Mouse (Mus musculus) MEL (cell line): Measurements from ENCODE around the gene Tmtc2. TPM values are rescaled to one million over a fixed set of nuclear protein-coding genes. Genes with fewer than 3 reads are reported as not detected.

Experiments used
- DNase-seq: peaks from one replicate; pipeline ENCODE4 v3.0.0; 2011; ENCODE audit warnings: low read depth, low spot score
- H3K27ac ChIP-seq: 2 replicates; pipeline ENCODE4 v1.5.1; 2012; ENCODE audit warnings: low read depth, mild to moderate bottlenecking, control low read depth, low read length, moderate library complexity; ENCODE audit not compliant: control insufficient read depth
- H3K27me3 ChIP-seq, 2 experiments: fragments of 150-350 bp in 1 of 2; sonication (generic) in 1 of 2; 2 replicates each; pipeline ENCODE4 v1.6.1; 2012; ENCODE audit warnings: low read length in 2 of 2, mild to moderate bottlenecking in 2 of 2, improper control_type of control experiment in 1 of 2, moderate library complexity in 1 of 2; ENCODE audit not compliant: insufficient read depth in 2 of 2, control insufficient read depth in 1 of 2
- H3K36me3 ChIP-seq, 2 experiments: 2 replicates each; pipeline ENCODE4 v1.6.1; 2012 to 2014; ENCODE audit warnings: low read length in 2 of 2, improper control_type of control experiment in 1 of 2, inconsistent platforms in 1 of 2, mild to moderate bottlenecking in 1 of 2; ENCODE audit not compliant: insufficient read depth in 2 of 2, control insufficient read depth in 1 of 2
- H3K4me1 ChIP-seq, 2 experiments: fragments of 150-350 bp in 1 of 2; sonication (generic) in 1 of 2; 2 replicates each; pipeline ENCODE4 v1.6.1; 2012; ENCODE audit warnings: low read length in 2 of 2, improper control_type of control experiment in 1 of 2, mild to moderate bottlenecking in 1 of 2; ENCODE audit not compliant: insufficient read depth in 2 of 2, control insufficient read depth in 1 of 2
- H3K4me3 ChIP-seq, 2 experiments: fragments of 150-350 bp in 1 of 2; sonication (generic) in 1 of 2; 2 replicates each; pipeline ENCODE4 v1.5.1; 2012; ENCODE audit warnings: low read depth in 2 of 2, low read length in 2 of 2, mild to moderate bottlenecking in 2 of 2, moderate library complexity in 2 of 2, control low read depth in 1 of 2, improper control_type of control experiment in 1 of 2; ENCODE audit not compliant: control insufficient read depth in 1 of 2, insufficient read depth in 1 of 2
- H3K79me2 ChIP-seq: 2 replicates; pipeline ENCODE4 v1.6.1; 2012; ENCODE audit warnings: mild to moderate bottlenecking, low read length, moderate library complexity; ENCODE audit not compliant: control insufficient read depth, poor library complexity, insufficient read depth
- H3K9ac ChIP-seq: 2 replicates; pipeline ENCODE4 v1.6.1; 2012; ENCODE audit warnings: low read depth, mild to moderate bottlenecking, control low read depth, low read length, moderate library complexity; ENCODE audit not compliant: control insufficient read depth, poor library complexity, severe bottlenecking
- H3K9me3 ChIP-seq: fragments of 150-350 bp; sonication (generic); replicated peaks from 2 replicates; pipeline ENCODE4 v1.6.1; 2012; ENCODE audit warnings: mild to moderate bottlenecking, low read length, improper control_type of control experiment, moderate library complexity; ENCODE audit not compliant: insufficient read depth
- CTCF ChIP-seq, 3 experiments: IDR thresholded peaks in 2 of 3; conservative IDR thresholded peaks in 1 of 3; 2 replicates each; pipeline ENCODE4 v1.5.1; 2011 to 2012; ENCODE audit warnings: low read length in 3 of 3, low read depth in 2 of 3, mild to moderate bottlenecking in 2 of 3, improper control_type of control experiment in 1 of 3, inconsistent platforms in 1 of 3, mixed read lengths in 1 of 3, moderate library complexity in 1 of 3; ENCODE audit not compliant: control insufficient read depth in 1 of 3, insufficient read depth in 1 of 3, poor library complexity in 1 of 3, severe bottlenecking in 1 of 3
- E2F4 ChIP-seq: IDR thresholded peaks from 2 replicates; pipeline ENCODE4 v1.6.1; 2011; ENCODE audit warnings: low read depth, low read length, improper control_type of control experiment, borderline replicate concordance
- ETS1 ChIP-seq: IDR thresholded peaks from 2 replicates; pipeline ENCODE4 v1.6.1; 2012; ENCODE audit warnings: low read depth, mild to moderate bottlenecking, inconsistent platforms, low read length, improper control_type of control experiment, moderate library complexity
- KAT2A ChIP-seq: conservative IDR thresholded peaks from 2 replicates; pipeline ENCODE4 v1.6.1; 2012; ENCODE audit warnings: low read depth, low read length, improper control_type of control experiment, inconsistent platforms
- MAX ChIP-seq: IDR thresholded peaks from 2 replicates; pipeline ENCODE4 v1.6.1; 2011; ENCODE audit warnings: low read length, improper control_type of control experiment
- MXI1 ChIP-seq: IDR thresholded peaks from 2 replicates; pipeline ENCODE4 v1.6.1; 2011; ENCODE audit warnings: mild to moderate bottlenecking, low read depth, low read length, improper control_type of control experiment
- MYC ChIP-seq: IDR thresholded peaks from 2 replicates; pipeline ENCODE4 v1.6.1; 2011; ENCODE audit warnings: low read depth, mild to moderate bottlenecking, low read length, improper control_type of control experiment, moderate library complexity
- NELFE ChIP-seq: IDR thresholded peaks from 2 replicates; pipeline ENCODE4 v1.6.1; 2011; ENCODE audit warnings: low read depth, low read length, improper control_type of control experiment
- POLR2AphosphoS2 ChIP-seq: IDR thresholded peaks from 2 replicates; pipeline ENCODE4 v1.6.1; 2011; ENCODE audit warnings: low read length, improper control_type of control experiment
- POLR2AphosphoS5 ChIP-seq: IDR thresholded peaks from 2 replicates; pipeline ENCODE4 v1.6.1; 2012; ENCODE audit warnings: low read depth, borderline replicate concordance, mild to moderate bottlenecking, inconsistent platforms, low read length, moderate library complexity, mixed read lengths
- RAD21 ChIP-seq: IDR thresholded peaks from 2 replicates; pipeline ENCODE4 v1.6.1; 2011; ENCODE audit warnings: mild to moderate bottlenecking, low read depth, low read length, improper control_type of control experiment
- RCOR1 ChIP-seq: IDR thresholded peaks from 2 replicates; pipeline ENCODE4 v1.6.1; 2012; ENCODE audit warnings: low read depth, mild to moderate bottlenecking, inconsistent platforms, low read length, improper control_type of control experiment
- SMC3 ChIP-seq: IDR thresholded peaks from 2 replicates; pipeline ENCODE4 v1.6.1; 2011; ENCODE audit warnings: low read depth, low read length, improper control_type of control experiment
- TBP ChIP-seq: IDR thresholded peaks from 2 replicates; pipeline ENCODE4 v1.8.0; 2011; ENCODE audit warnings: low read depth, low read length, improper control_type of control experiment
- ZC3H11A ChIP-seq: IDR thresholded peaks from 2 replicates; pipeline ENCODE4 v1.6.1; 2012; ENCODE audit warnings: low read depth, mild to moderate bottlenecking, inconsistent platforms, low read length, improper control_type of control experiment
- ZKSCAN1 ChIP-seq: IDR thresholded peaks from 2 replicates; pipeline ENCODE4 v1.6.1; 2012; ENCODE audit warnings: low read depth, mild to moderate bottlenecking, inconsistent platforms, low read length, improper control_type of control experiment, moderate library complexity
- ZMIZ1 ChIP-seq: IDR thresholded peaks from 2 replicates; pipeline ENCODE4 v1.6.1; 2012; ENCODE audit warnings: low read depth, mild to moderate bottlenecking, inconsistent platforms, low read length, improper control_type of control experiment, moderate library complexity
- ZNF384 ChIP-seq: IDR thresholded peaks from 2 replicates; pipeline ENCODE4 v1.6.1; 2012; ENCODE audit warnings: low read depth, mild to moderate bottlenecking, inconsistent platforms, low read length, improper control_type of control experiment
- polyA plus RNA-seq, 2 experiments: library from polyadenylated mRNA; stranded (reverse) in 1 of 2; unstranded in 1 of 2; fragments of >175 nt in 1 of 2; fragments of >200 nt in 1 of 2; gene quantifications; 2 replicates each; pipeline versions ENCODE4 v1.2.1 to v1.2.4; 2012; ENCODE audit warnings: low replicate concordance in 2 of 2, low read depth in 1 of 2; ENCODE audit not compliant: insufficient read length in 2 of 2, insufficient read depth in 1 of 2, missing spikeins in 1 of 2
- total RNA-seq: library from RNA; depleted of rRNA; stranded (reverse); fragments of 300-350 nt; gene quantifications from 2 replicates; pipeline ENCODE4 v1.2.3, GENCODE M21; 2012

Gene Tmtc2
- total and polyA plus RNA-seq, 3 experiments = not detected

DNA sequence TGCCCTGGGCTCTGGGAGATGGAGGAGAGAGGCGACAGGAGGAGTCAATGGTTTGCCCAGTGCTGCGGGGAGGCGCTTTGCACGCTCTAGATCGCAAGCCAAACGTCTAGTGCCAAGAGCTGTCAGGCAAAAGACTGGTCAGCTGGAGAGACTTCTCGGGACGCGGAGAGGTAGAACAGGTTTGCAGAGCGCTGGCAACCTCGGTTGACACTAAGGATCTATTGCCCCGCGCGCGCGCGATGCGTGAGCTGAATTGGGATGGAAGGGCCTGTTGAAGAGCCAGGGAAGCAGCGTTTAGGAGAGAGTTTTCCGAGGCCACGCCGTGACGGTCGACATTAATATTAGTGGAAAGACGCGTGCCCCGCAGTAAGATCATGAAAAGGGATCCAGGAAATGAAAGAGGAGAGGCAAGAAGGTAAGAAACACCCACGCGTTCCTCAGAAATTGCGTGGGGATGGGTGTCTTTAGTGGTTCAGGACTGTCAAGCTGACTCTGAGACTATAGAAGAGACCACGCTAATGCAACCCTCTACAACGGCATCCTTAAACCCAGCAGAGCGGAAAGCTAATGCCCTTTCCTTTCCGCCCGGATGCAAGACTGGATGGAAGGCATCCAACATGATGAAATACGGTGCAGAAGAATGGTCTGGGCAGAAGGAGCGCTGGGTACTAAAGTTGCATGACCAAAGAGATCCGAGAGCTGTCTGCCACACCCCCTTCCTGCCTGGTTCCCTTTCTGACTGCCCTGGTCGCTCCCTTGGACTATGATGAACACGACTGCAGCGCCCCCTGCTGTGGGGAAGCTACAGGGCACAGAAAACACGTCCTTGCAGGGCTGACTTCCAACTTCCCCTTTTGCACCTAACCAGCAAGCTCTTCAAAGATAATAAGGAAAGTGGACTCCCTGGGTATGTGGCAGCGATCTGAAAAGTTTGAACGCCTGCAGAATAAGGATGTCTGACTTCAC, 727 bp upstream of the Tmtc2 start:
- Histone ChIP-seq H3K4me1 (0 out of 4 replicates have a peak, but pooled peaks cover 0 to 2% of the 10 kb centered on the region in 2 experiments), H3K36me3 (peaks cover 0 to 3% of the 10 kb centered on the region in 2 experiments; a peak in 2 of 4 replicates), H3K9ac (no peak overlapping the region), H3K9me3 (no peaks in the 10 kb centered on the region), H3K79me2 (no peaks in the 10 kb centered on the region)
- no peak for TF ChIP-seq MYC
- no peak for TF ChIP-seq KAT2A
- no peak for TF ChIP-seq E2F4
- peak; percentile 23 to 73 (median 66); a peak in 5 of 6 replicates for TF ChIP-seq CTCF (IDR thresholded peaks at IDR 0.05 in 2 of 3, conservative IDR thresholded peaks at IDR 0.05 in 1 of 3; ENCODE audit: control insufficient read depth in 1 of 3, insufficient read depth in 1 of 3, low read depth in 2 of 3, low read length in 3 of 3, poor library complexity in 1 of 3, severe bottlenecking in 1 of 3)
- TF ChIP-seq RAD21 = peak; percentile 43
- TF ChIP-seq ZMIZ1 = no peak
- peak; percentile 42 for TF ChIP-seq ZC3H11A
- TF ChIP-seq SMC3 = peak; percentile 54
- TF ChIP-seq ETS1 = 0 out of 2 replicates have a peak, but pooled peaks have one; percentile 20
- no peak for TF ChIP-seq NELFE
- no peak for TF ChIP-seq POLR2AphosphoS2
- TF ChIP-seq, all 39 proteins: peak for 5
- Histone ChIP-seq H3K27me3 (no peaks in the 10 kb centered on the region), H3K4me3 (no peak overlapping the region), H3K27ac (no peak overlapping the region)
- peak; percentile 76 for DNase-seq

DNA sequence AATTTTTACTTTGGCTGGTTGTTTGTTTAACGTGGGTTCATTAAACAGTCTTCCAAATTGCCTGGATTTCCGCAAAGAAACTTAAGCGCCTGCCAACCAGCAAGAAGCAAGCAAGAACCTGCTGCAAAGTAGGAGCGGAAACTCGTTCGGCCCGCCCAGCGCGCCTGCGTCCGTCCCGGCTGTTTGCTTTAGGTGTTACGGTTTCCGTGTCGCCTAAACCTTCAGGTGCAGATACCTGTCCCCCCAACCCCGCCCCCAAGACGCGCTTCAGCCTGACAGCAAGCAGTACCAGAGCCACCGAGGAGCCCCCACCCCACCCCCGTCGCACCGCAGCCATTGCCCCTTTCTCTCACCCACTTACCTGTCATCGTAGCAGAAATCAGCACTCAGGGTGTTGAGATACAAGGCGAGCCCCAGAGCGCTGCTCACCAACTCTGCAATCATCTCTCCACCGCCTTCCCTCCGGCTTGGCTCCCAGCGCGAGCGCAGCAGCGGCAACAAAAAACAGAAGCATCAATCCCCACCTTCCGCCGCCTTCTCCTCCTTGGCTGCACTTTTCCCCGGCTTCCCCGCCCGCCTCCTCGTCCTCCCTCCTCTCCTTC, 844 bp downstream of the Tmtc2 start:
- DNase-seq = no peak
- TF ChIP-seq KAT2A (no peak), MAX (no peak), TBP (no peak), MXI1 (no peak), ETS1 (no peak), ZKSCAN1 (no peak), POLR2AphosphoS5 (no peak), RAD21 (no peak), ZC3H11A (no peak), RCOR1 (no peak), ZNF384 (no peak)
- Histone ChIP-seq H3K27ac (no peak overlapping the region), H3K36me3 (no peaks in the 10 kb centered on the region), H3K4me3 (no peak overlapping the region), H3K9ac (no peak overlapping the region), H3K4me1 (no peaks in the 10 kb centered on the region), H3K9me3 (no peaks in the 10 kb centered on the region), H3K79me2 (no peaks in the 10 kb centered on the region), H3K27me3 (no peaks in the 10 kb centered on the region)
